Mouse (Mus musculus) Patski (cell line): ENCODE data around the gene Frem3. TPM values are rescaled to one million over a fixed set of nuclear protein-coding genes. Genes with fewer than 3 reads are reported as not detected.
"Not testable (repeated sequence)": the region's sequence is repeated elsewhere in the genome, so short reads cannot be mapped to it uniquely, and the experiment has no call there.

Source experiments
- ATAC-seq: fragments of 100-300 bp; one replicate; pipeline ENCODE4 v1.8.0; 2021
- CTCF ChIA-PET: fragments of 350-600 bp; sonication (Branson Sonifier 250); formaldehyde crosslinking; loops from one replicate; lab custom pipeline; 2022; ENCODE audit warnings: inconsistent platforms; lab: Charles Lee
- POLR2A ChIA-PET: fragments of 350-600 bp; sonication (Branson Sonifier 250); formaldehyde crosslinking; loops from one replicate; lab custom pipeline; 2022; ENCODE audit warnings: antibody characterized with exemption, inconsistent platforms; lab: Charles Lee
- DNase-seq: peaks from one replicate; pipeline ENCODE4 v3.0.0-alpha.2; 2011; ENCODE audit warnings: low read depth, low spot score
- H3K27me3 ChIP-seq: fragments of 371-371 bp; one replicate; pipeline ENCODE4 v1.5.1; 2021
- CTCF ChIP-seq: fragments of 100-300 bp; IDR thresholded peaks from one replicate; pipeline ENCODE4 v1.5.1; 2021
- in situ Hi-C: fragments of 300-500 bp; cut with MboI; formaldehyde crosslinking; loops from 3 replicates; pipeline ENCODE4 v1.11.1; 2018; ENCODE audit warnings: low pct_unique_long_range_greater_than_20kb, mixed read lengths
- polyA plus RNA-seq: library from polyadenylated mRNA; unstranded; gene quantifications from one replicate; pipeline ENCODE4 v1.2.3, GENCODE M21; 2021

Frem3 gene
- polyA plus RNA-seq, 1 experiment from 2014 or later = not detected

DNA sequence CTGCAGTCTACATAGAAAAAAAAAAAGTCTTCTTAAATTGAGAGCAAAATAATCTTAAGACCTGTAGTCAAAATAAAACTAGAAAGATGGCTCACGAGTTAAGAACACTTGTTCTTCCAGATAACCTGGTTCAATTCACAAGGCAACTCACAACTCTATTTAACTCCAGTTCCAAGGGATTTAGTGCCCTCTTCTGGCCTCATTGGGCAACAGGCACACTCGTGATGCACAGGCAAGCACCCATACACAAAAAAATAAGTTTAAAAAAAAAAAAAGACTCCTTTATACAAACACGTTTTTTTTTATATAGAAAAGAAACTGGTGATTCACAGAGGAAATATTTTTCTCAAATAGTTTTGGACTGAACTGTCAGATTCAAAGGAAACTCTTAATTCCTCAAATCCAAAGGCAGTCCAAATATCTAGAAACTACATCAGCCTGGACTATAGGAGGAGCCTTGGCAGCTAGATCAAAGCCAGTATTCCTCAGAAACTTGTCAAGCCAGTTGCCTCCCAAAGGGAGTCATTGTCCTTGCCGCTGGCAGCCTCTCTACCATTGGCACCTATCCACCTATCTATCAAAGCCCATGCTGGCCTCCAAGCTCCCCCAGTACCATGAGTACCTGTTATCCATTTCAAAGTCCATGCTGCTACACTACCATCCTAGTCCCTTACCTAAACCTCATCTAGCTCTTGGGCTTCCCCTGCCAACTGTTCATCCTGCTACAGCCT, 100.0 kb downstream of the Frem3 start:
- CTCF ChIA-PET = no interaction called here
- DNase-seq = no peak
- POLR2A ChIA-PET = no interaction called here
- in situ Hi-C loops = no loop called here
- peak; percentile 48 for TF ChIP-seq CTCF
- no peaks in the 10 kb centered on the region for H3K27me3 ChIP-seq
- ATAC-seq = no peak

DNA sequence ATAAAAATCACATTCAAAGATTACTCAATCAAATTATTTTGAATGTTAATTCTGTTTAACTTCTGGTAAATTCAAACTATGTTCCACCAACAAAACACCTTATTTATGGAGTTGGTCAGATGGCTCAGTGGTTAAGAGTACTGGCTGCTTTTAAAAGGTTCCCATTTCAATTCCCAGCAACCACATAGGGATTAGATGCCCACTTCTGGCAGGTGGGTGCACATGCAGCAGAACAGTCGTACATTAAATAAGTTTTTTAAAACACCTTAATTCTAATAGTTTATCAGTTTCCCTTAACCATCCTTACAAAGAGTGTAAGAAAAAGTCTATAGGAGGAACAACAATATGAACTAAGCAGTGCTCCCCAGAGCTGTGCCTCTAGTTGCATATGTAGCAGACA, 103.6 kb downstream of the Frem3 start:
- no peak for ATAC-seq
- POLR2A ChIA-PET = no interaction called here

DNA sequence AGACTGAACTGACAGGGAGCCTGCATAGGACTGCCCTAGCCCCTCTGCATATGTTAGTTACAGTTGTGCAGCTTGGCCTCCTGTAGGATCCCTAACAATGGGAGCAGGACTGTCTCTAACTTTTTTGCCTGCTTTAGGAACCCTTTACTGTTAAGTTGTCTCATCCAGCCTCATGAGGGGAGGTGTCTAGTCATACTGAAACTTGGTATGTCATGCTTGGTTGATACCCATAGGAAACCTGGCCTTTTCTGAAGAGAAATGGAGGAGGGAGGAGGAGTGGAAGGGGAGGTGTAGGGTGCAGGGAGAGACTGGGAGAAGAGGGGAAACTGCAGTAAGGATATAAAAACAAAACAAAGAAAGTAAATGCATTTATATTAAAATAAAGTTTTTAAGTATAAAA, 121.4 kb downstream of the Frem3 start:
- ATAC-seq = no peak
- ChIA-PET CTCF (interaction anchor here (0.7 kb wide), 1 partner anchor 9 kb away, joined by 3 read pairs; no protein-coding TSS in a partner anchor), POLR2A (no interaction called here)
- no peak for TF ChIP-seq CTCF
- in situ Hi-C loops = no loop called here
- no peaks in the 10 kb centered on the region for H3K27me3 ChIP-seq
- DNase-seq = no peak

More for the DNA sequence above, 103.6 kb downstream of the Frem3 start:
- CTCF ChIA-PET = interaction anchor here (1.1 kb wide), 1 partner anchor 10 kb away, joined by 4 read pairs; no protein-coding TSS in a partner anchor
- DNase-seq = no peak
- in situ Hi-C loops = no loop called here
- no peaks in the 10 kb centered on the region for H3K27me3 ChIP-seq
- peak; percentile 60 for TF ChIP-seq CTCF

DNA sequence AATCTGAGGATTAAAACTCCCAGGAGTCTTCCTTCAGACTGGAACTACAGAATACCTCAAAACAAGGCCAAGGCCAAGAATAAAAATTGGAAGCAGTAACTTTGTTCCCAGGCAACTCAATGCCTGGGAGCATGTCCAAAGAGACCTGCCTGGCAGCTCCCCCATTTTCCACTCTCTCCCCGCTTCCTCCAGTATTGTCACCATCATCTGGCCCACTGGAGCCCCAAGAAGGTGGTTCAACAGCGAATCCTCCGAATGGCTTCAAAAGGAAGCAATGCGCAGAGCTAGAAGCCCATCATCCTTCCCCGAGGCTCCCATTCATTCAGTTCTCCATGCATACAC, 127.1 kb downstream of the Frem3 start:
- in situ Hi-C loops = no loop called here
- no peak for DNase-seq
- ATAC-seq = no peak

DNA sequence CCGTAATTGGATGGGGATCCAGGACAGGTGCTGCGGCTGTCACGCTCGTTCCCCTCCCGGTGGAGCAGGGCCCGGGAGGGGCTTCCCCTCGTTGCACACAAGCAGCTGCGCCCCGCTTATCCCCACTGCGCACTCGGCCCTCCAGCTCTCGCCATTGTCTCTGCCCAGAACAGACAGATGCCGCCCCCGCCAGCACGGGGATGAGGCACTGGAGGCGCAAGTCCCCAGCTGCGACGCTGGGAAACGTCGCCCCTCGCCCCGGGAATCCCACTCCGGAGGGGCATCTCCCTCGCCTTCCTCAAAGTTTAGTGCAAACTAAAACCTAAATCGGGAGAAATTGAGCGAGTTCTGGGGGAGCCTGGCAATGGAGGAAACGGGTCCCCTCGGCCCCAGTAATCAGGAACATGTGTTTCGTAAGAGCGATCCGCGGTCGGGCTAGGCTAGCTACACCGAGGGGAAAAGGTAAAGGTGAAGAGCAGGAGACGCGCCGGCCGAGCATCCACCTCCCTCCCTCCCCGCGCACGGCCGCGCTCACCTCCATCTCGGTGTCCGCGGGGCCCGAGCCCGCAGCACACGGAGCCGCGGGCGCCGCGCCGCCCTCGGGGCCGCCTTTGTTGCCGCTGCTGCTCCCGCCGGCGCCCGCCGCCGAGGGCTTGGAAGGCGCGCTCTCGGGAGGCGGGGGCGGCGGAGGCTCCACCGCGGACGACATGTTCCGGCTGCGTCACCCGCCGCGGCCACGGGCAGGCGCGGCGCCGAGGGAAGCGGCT, 127.7 kb downstream of the Frem3 start:
- POLR2A ChIA-PET = interaction anchor here (0.6 kb wide), 1 partner anchor 13 kb away, joined by 3 read pairs; no protein-coding TSS in a partner anchor
- in situ Hi-C loops = no loop called here
- H3K27me3 ChIP-seq = no peaks in the 10 kb centered on the region
- no peak for TF ChIP-seq CTCF
- CTCF ChIA-PET = no interaction called here
- DNase-seq = no peak
- ATAC-seq = peak; percentile 59

More for the DNA sequence above, 127.1 kb downstream of the Frem3 start:
- ChIA-PET CTCF (no interaction called here), POLR2A (no interaction called here)
- no peaks in the 10 kb centered on the region for H3K27me3 ChIP-seq
- no peak for TF ChIP-seq CTCF

DNA sequence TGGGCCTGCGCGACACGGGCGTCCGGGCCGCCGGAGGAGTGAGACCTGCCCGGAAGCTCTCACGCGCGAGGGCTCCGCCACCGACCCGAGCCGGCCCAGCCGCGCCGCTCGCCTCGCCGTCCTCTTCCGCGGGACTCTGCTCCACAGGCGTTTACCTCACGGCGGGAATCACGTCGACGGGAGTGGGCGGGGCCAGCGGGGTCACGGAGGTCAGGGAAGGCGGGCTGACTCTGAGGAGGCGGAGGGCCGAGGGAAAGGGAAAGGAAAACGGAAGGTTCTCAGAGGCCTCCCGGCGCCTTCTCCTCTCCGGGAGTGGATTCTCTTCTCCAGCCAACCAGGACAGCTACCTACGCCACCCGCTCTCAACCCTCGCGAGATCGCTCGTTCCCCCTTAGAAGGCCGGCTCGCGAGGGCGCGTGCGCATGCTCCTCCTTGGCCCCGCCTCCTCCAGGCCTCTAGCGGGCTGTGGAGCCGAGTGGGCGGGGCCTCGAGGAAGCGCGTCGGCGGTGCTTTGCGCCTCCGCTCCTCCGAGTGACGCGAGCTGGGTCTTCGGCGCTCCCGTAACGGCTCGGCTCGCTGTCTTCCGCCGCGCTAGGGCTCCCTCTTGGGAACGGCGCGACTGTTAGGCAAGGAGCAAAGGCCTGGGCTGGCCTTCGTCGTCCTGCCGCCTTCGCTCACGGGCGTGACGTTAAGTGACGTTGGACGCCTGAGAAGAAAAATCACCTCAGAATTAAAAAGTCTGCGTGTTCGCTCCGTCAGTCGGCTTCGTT, 128.5 kb downstream of the Frem3 start, which contains the start of gene Smarca5:
TSS of gene Smarca5 (minus strand) at position 343 of the 770 bp plus-strand sequence.
- POLR2A ChIA-PET, H3K27me3 ChIP-seq, CTCF ChIA-PET, in situ Hi-C loops: not testable (repeated sequence)
- DNase-seq = peak; percentile 56
- ATAC-seq = peak; percentile 98

DNA sequence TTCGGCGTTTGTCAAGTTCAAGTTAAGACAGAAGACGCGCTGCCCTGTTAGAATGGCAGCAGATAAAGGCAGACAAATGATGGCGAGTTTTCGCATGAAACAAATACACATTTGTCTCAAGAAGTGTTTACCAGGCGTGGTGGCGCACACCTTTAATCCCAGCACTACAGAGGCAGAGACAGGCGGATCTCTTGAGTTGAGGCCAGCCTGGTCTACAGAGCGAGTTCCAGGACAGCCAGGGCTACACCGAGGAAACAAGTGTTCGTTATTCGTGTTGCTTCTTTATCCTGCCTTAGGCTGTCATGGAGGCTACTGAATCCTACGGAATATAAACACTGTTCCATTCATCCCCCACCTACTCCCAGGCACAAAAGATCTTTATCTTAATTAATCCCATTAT, 129.1 kb downstream of the Frem3 start:
- in situ Hi-C loops = no loop called here
- CTCF ChIA-PET = no interaction called here
- peak; percentile 18 for ATAC-seq
- POLR2A ChIA-PET = no interaction called here
- TF ChIP-seq CTCF = no peak
- no peaks in the 10 kb centered on the region for H3K27me3 ChIP-seq
- DNase-seq = no peak

Other genes with a start within 250 kb of the Frem3 start
- gene Gypa, start 117.3 kb upstream of the Frem3 start, polyA plus RNA-seq = not detected
- gene Smarca5, start 128.4 kb downstream of the Frem3 start, polyA plus RNA-seq = 69.2 TPM